Mouse (Mus musculus) kidney, embryonic 14.5 days (tissue): ENCODE measurements around the gene Tmc4. TPM values are rescaled to one million over a fixed set of nuclear protein-coding genes. Genes with fewer than 3 reads are reported as not detected.
A peak's percentile ranks its signal among the peaks of the same experiment; 100 is the strongest.

Experiments used
- ATAC-seq: fragments of 200-750 bp; cut with Nextera tagmentation; 2 replicates; pipeline ENCODE4 v1.8.0; 2017; ENCODE audit warnings: moderate number of reproducible peaks, mild to moderate bottlenecking, moderate TSS enrichment, moderate library complexity; ENCODE audit not compliant: low FRiP score, low TSS enrichment
- H3K27ac ChIP-seq: fragments of 300-500 bp; sonication (generic); 2 replicates; pipeline ENCODE4 v1.5.1; 2014; ENCODE audit warnings: low read depth, mild to moderate bottlenecking, low read length, moderate library complexity, mixed read lengths
- H3K27me3 ChIP-seq: fragments of 300-500 bp; sonication (generic); 2 replicates; pipeline ENCODE4 v1.6.1; 2014; ENCODE audit warnings: mild to moderate bottlenecking, low read length; ENCODE audit not compliant: control insufficient read depth, insufficient read depth
- H3K36me3 ChIP-seq: fragments of 300-500 bp; sonication (generic); 2 replicates; pipeline ENCODE4 v1.6.1; 2014; ENCODE audit warnings: low read length, mixed read lengths; ENCODE audit not compliant: control insufficient read depth, insufficient read depth
- H3K4me1 ChIP-seq: fragments of 300-500 bp; sonication (generic); 2 replicates; pipeline ENCODE4 v1.6.1; 2014; ENCODE audit warnings: low read length, mixed read lengths; ENCODE audit not compliant: control insufficient read depth, insufficient read depth
- H3K4me2 ChIP-seq: fragments of 300-500 bp; sonication (generic); replicated peaks from 2 replicates; pipeline ENCODE4 v1.6.1; 2014; ENCODE audit warnings: low read depth, mild to moderate bottlenecking, low read length
- H3K4me3 ChIP-seq: fragments of 300-500 bp; sonication (generic); 2 replicates; pipeline ENCODE4 v1.5.1; 2014; ENCODE audit warnings: mild to moderate bottlenecking, low read length
- H3K9ac ChIP-seq: fragments of 300-500 bp; sonication (generic); 2 replicates; pipeline ENCODE4 v1.6.1; 2014; ENCODE audit warnings: low read depth, mild to moderate bottlenecking, low read length, moderate library complexity
- H3K9me3 ChIP-seq: fragments of 300-500 bp; sonication (generic); 2 replicates; pipeline ENCODE4 v1.6.1; 2016; ENCODE audit warnings: low read length; ENCODE audit not compliant: control insufficient read depth
- WGBS: fragments of 180-500 bp; shearing (Covaris S2); extraction: QIAGEN DNeasy Blood & Tissue Kit; methylation state at CpG from one replicate; pipeline ENCODE4 v1.1.7; 2014; 5-methylcytosine and 5-hydroxymethylcytosine counted together
- microRNA-seq: library from miRNA; unstranded; fragments of <30 nt; microRNA quantifications from one replicate; pipeline ENCODE4, GENCODE M21; 2016
- polyA plus RNA-seq: library from polyadenylated mRNA; unstranded; fragments of >200 nt; fragmentation: Nextera tagmentation; extraction: Ambion mirVana; gene quantifications from 2 replicates; pipeline ENCODE4 v1.2.1, GENCODE M21; 2014

Tmc4 gene
- polyA plus RNA-seq, 1 experiment from 2014 or later = 19.9 TPM

DNA sequence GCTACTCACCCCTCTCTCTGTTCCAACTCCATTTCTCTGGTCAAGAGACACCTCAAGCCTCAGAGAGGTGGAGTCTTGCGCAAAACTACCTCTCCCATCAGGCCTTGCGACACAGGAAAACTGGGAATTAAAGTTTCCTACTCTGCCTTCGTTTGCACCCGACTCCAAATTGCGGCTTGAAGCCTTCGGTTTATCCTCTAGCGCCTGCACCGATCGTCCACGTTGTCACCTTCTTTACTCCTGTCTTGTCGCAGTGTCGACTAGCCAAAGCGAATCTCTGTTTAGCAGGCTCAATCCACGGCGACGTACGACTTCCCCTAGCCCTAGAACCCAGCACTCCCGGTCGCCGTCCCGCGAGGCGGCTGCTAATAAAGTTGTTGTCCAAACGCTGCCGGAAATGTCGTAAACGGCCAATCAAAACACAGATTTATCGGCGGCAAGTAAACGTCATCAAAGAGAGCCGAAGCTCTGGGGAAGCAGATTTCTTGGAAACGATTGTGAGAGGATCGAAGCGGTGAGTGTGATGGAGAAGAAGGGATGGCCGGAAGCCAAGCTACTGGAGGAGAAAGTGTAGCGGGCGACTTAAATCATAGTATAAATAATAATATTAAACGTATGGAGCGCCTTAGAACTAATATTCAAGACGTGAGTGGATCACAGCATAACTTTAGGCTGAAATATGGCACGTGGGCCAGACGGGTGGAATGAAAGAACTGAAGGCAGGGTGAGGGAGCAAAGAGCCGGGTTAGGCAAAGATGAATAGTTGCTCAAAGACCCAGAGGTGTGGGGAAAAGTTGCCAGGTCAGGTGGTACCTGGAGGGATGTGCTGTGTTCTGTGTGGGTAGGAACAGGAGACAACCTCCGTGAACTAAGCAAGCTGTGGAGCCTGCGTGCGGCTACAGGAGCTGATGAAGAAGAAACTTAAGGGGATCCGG is 47.5 kb downstream of the Tmc4 start, which contains the start of the genes Tfpt and Prpf31:
TSS of gene Tfpt (minus strand) at position 387 of the 935 bp plus-strand sequence.
TSS of gene Prpf31 (plus strand) at position 443 of the 935 bp plus-strand sequence.
- WGBS = under 1% methylated on average over 47 of the region's 47 CpGs
- Histone ChIP-seq H3K9me3 (no peaks in the 10 kb centered on the region), H3K9ac (peak within 1 kb of the TSS; percentile 79), H3K4me1 (peaks cover 15% of the 10 kb centered on the region), H3K27ac (peak within 1 kb of the TSS; percentile 55; the same call in 1 of the 2 replicates), H3K4me3 (peak within 1 kb of the TSS; percentile 78), H3K4me2 (peak within 1 kb of the TSS; percentile 93), H3K36me3 (peaks cover 35% of the 10 kb centered on the region), H3K27me3 (no peaks in the 10 kb centered on the region)
- ATAC-seq = peak; percentile 88

DNA sequence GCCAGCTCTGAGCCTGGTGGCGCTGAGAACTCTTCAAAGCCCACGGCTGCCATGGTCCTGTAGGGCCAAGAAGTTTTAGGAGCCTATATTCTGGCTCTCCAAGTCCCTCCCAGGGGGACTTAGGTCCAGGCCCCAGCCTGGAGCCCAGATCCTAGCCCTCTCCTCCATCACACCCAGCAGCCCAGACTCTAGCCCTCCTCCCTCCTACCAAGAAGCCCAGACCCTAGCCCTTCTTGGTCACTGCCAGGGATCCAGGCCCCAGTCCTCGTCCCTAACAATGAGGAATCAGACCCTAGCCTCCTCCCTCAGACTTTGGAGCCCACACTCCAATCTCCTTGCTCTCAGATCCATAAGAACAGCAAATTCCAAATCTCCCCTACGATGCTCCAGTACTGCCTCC is 48.3 kb downstream of the Tmc4 start:
- WGBS = 27% methylated on average over 4 of the region's 4 CpGs
- Histone ChIP-seq H3K4me3 (peak overlapping the region; percentile 78), H3K27ac (no peak overlapping the region), H3K36me3 (peaks cover 34% of the 10 kb centered on the region), H3K4me1 (peaks cover 15% of the 10 kb centered on the region), H3K9me3 (no peaks in the 10 kb centered on the region), H3K9ac (peak overlapping the region; percentile 79), H3K4me2 (peak overlapping the region; percentile 93), H3K27me3 (no peaks in the 10 kb centered on the region)
- ATAC-seq = 0 out of 2 replicates have a peak, but pooled peaks have one; percentile 38

DNA sequence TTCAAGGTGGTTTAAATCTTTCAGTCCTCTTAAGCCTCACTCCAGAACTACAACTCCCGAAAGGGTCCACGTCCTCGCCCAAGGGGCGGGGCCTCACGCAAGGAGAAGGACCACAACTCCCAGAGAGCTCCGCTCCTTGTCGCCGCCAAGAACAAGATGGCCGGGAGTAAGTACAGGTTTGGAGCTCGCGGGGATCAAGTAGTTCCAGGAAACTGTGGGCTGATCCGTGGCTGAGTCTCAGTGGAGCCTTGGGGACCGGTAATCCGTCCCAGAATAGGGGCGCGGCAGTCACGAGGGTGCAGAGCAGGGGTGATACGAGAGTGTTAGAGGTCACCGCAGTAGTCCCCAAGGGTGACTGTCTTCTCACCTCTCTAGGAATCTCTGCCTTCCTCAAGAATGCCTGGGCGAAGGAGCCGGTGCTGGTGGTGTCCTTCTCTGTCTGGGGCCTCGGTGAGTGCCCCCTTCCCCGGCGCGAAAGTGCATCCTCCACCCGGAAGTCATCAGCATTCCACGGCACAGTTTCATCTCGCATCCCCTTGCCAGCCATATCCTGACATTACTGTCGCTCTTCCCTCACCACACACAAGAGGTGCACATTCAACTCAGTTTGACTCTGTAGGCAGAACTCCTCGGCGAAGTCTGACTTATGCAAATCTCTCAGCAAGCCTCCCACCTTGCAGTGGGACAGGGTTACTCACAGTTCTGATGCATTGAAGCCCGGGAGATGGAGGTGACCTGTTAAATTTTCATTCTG is 59.9 kb downstream of the Tmc4 start, which contains the start of gene Ndufa3:
TSS of gene Ndufa3 (plus strand) at position 132 of the 754 bp plus-strand sequence.
- peak within 1 kb of the TSS; percentile 27; the same call in 1 of the 2 replicates for H3K27ac ChIP-seq
- H3K36me3 ChIP-seq = peaks cover 26% of the 10 kb centered on the region
- peak; percentile 96 for ATAC-seq
- 0 out of 2 replicates have a peak, but pooled peaks cover 5% of the 10 kb centered on the region for H3K4me1 ChIP-seq
- H3K9ac ChIP-seq = peak within 1 kb of the TSS; percentile 85
- under 1% methylated on average over 32 of the region's 32 CpGs for WGBS
- H3K27me3 ChIP-seq = no peaks in the 10 kb centered on the region
- H3K4me3 ChIP-seq = peak within 1 kb of the TSS; percentile 86
- no peaks in the 10 kb centered on the region for H3K9me3 ChIP-seq
- H3K4me2 ChIP-seq = peak within 1 kb of the TSS; percentile 72

DNA sequence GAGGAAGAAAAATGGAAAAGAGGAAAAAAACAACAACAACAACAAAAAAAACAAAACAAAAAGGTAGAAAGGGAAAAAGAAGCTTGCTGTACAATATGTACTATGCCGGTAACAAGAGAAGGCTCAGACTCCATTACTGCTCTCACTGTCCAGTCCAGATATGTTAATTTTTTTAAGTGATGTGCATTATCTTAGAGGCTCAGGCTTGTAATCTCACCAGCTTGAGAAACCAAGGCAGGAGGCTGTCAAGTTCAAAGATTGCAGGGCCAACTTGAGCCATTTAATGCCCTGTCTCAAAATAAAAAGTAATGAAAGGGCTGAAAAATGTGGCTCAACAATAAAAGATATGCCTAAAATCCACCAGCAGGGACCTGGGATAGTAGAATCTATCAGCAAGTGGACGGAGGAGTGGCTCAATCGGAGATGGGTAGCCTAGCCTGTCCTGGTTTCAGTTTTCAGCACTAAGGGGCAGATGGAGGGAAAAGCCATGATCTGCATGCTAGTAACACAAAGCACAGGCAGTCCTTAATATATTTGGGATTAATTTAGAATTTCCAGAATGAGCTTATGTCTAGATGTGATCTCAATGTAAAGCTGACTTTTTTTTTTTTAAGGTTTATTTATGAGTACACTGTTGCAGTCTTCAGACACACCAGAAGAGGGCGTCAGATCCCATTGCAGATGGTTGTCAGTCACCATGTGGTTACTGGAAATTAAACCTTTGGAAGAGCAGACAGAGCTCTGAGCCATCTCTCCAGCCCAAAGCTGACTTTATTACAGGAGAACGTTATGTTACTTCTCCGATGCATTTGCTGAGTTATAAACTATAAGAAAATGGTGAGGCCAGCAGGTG is 60.7 kb downstream of the Tmc4 start:
- H3K4me2 ChIP-seq = no peak overlapping the region; the same call in 1 of the 2 replicates
- no peaks in the 10 kb centered on the region for H3K9me3 ChIP-seq
- H3K9ac ChIP-seq = peak overlapping the region; percentile 85; the same call in 1 of the 2 replicates
- 34% methylated on average over 6 of the region's 6 CpGs for WGBS
- H3K27ac ChIP-seq = no peak overlapping the region
- H3K27me3 ChIP-seq = no peaks in the 10 kb centered on the region
- peaks cover 19% of the 10 kb centered on the region for H3K36me3 ChIP-seq
- ATAC-seq = peak; percentile 32
- H3K4me3 ChIP-seq = peak overlapping the region; percentile 86; the same call in 1 of the 2 replicates
- H3K4me1 ChIP-seq = 0 out of 2 replicates have a peak, but pooled peaks cover 5% of the 10 kb centered on the region

DNA sequence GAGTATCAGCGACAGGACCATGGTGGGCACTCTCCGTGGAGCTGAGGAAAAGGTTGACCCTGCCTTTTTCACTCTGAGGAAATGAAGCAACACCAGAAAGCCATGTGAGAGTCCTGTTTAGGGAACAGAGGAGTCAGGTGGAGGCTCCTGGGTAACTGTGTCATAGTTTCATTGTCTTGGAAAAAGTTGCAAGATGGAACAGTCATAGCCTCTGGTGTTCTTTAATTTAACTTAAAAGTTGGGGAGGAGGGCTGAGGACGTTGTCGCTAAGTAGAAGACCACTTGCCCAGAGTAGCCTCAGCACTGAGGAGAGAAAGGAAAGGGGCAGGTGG is 61.3 kb downstream of the Tmc4 start, which contains the start of gene Oscar:
TSS of gene Oscar (minus strand) at position 101 of the 332 bp plus-strand sequence.
- ATAC-seq = no peak
- no peaks in the 10 kb centered on the region for H3K9me3 ChIP-seq
- no peak within 1 kb of the TSS; the same call in 1 of the 2 replicates for H3K4me2 ChIP-seq
- 78% methylated on average over 4 of the region's 4 CpGs for WGBS
- H3K36me3 ChIP-seq = peaks cover 18% of the 10 kb centered on the region
- H3K4me1 ChIP-seq = 0 out of 2 replicates have a peak, but pooled peaks cover 5% of the 10 kb centered on the region
- H3K27me3 ChIP-seq = no peaks in the 10 kb centered on the region
- H3K9ac ChIP-seq = no peak within 1 kb of the TSS
- peak within 1 kb of the TSS; percentile 86; the same call in 1 of the 2 replicates for H3K4me3 ChIP-seq
- no peak within 1 kb of the TSS for H3K27ac ChIP-seq

Small RNA genes lying within 50 kb of the gene (microRNA-seq; reads per million reads assigned to microRNA genes)
- gene Mir3572 = 3.6 reads per million, percentile 14 among the genes with 10 or more reads in this experiment

Other genes starting within 250 kb of the Tmc4 start
- not detected in 2 replicates for gene Tarm1, start 174.9 kb downstream of the Tmc4 start, polyA plus RNA-seq
- gene Oscar, start 61.4 kb downstream of the Tmc4 start, polyA plus RNA-seq = 0.15 and 0.39 TPM in 2 replicates
- gene Ndufa3, start 60.2 kb downstream of the Tmc4 start, polyA plus RNA-seq = 463 and 564 TPM in 2 replicates
- gene Tfpt, start 47.6 kb downstream of the Tmc4 start, polyA plus RNA-seq = 24.2 and 34.9 TPM in 2 replicates
- 89.4 and 114 TPM in 2 replicates for gene Prpf31, start 47.6 kb downstream of the Tmc4 start, polyA plus RNA-seq
- gene Cnot3, start 32.3 kb downstream of the Tmc4 start, polyA plus RNA-seq = 67.3 and 74.0 TPM in 2 replicates
- 12.2 and 12.6 TPM in 2 replicates for gene Leng1, start 11.7 kb downstream of the Tmc4 start, polyA plus RNA-seq
- 287 and 317 TPM in 2 replicates for gene Tsen34, start 15.3 kb upstream of the Tmc4 start, polyA plus RNA-seq
- 32.0 and 45.0 TPM in 2 replicates for gene Mboat7, start 16.0 kb upstream of the Tmc4 start, polyA plus RNA-seq
- gene Rps9, start 26.4 kb upstream of the Tmc4 start, polyA plus RNA-seq = 1,617 and 1,895 TPM in 2 replicates
- 0.19 and 0.87 TPM in 2 replicates for gene Pirb, start 42.8 kb upstream of the Tmc4 start, polyA plus RNA-seq
- not detected in 2 replicates for gene Gm15448, start 148.1 kb upstream of the Tmc4 start, polyA plus RNA-seq
- 0.09 TPM in 1 of 2 replicates, not detected in the other for gene Pira2, start 167.5 kb upstream of the Tmc4 start, polyA plus RNA-seq
- gene Gm14548, start 220.6 kb upstream of the Tmc4 start, polyA plus RNA-seq = 0.09 TPM in 1 of 2 replicates, not detected in the other
- not detected in 2 replicates for gene Lilra6, start 237.9 kb upstream of the Tmc4 start, polyA plus RNA-seq